Mouse (Mus musculus): ENCODE measurements at regions not wholly inside any gene's neighbourhood (a gene's known extent, or its start where the extent isn't known, plus 50 kb on each side); places are given as distances from the start of the nearest gene placed in this dataset.

DNA sequence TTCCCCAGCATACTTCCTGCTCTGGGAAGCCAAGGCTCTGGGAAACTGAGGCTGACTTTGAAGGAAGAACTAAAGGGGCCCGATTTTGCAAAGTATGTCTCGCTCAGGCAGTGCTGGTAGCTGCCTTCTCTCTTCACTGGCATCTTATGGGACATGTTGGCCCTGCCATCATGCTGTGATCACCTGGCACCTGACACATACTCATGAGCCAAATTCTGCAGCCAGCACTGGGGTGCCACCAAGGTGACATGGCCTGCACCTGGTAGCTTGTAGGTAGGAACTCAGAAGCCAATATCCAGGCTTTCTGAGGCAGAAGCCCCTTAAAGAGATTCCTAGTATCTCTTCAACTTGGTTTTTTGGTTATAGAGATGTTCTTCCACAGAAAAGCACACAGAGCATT is 195.2 kb upstream of the Hs6st1 start:
- WGBS, result 84% methylated on average over 2 of the region's 2 CpGs
- DNase-seq, result no peak
- Histone ChIP-seq H3K4me3 (replicated peaks; ENCODE audit: extremely low read depth, low read depth, low read length) (no peak overlapping the region), H3K4me1 (ENCODE audit: control insufficient read depth, insufficient read depth, low read length) (no peaks in the 10 kb centered on the region)
- TF ChIP-seq CTCF (IDR thresholded peaks at IDR 0.05; ENCODE audit: insufficient read depth, low read length) (no peak), POLR2A (IDR thresholded peaks at IDR 0.05; ENCODE audit: borderline replicate concordance, extremely low read depth, low read depth, low read length) (no peak)

GRCm38 (mm10) chr1:35875210-35875811 is 192.9 kb upstream of the Hs6st1 start:
- TF ChIP-seq POLR2A (IDR thresholded peaks at IDR 0.05; ENCODE audit: borderline replicate concordance, extremely low read depth, low read depth, low read length), result no peak
- TF ChIP-seq CTCF (IDR thresholded peaks at IDR 0.05; ENCODE audit: insufficient read depth, low read length), result no peak
- no peak overlapping the region for H3K4me3 ChIP-seq (replicated peaks; ENCODE audit: extremely low read depth, low read depth, low read length)
- H3K4me1 ChIP-seq (ENCODE audit: control insufficient read depth, insufficient read depth, low read length), result peaks cover 2% of the 10 kb centered on the region; the same call in 1 of the 2 replicates
- WGBS, result 26% methylated on average over 11 of the region's 11 CpGs
- no peak for DNase-seq

DNA sequence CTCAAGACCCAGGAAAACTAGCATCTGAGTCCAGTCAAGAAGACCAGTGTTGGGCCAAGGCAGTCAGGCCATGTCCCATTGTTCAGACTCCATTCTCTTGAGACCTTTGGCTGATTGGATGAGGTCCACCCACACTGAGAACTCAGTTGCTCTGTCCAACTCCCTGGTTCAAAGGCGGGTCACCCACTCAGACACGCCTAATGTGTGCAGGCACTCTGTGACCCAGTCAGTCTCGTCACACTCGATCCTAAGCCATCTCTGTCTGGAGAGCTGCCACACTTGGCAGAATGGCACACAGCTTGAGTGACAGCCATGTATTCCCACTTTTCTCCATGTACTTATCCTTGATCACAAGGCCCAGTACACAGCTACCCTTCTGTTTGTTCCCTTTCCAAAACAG is 189.8 kb upstream of the Hs6st1 start:
- no peak for DNase-seq
- WGBS, result 78% methylated on average over 4 of the region's 4 CpGs
- no peak overlapping the region for H3K4me3 ChIP-seq (replicated peaks; ENCODE audit: extremely low read depth, low read depth, low read length)
- TF ChIP-seq POLR2A (IDR thresholded peaks at IDR 0.05; ENCODE audit: borderline replicate concordance, extremely low read depth, low read depth, low read length) (no peak), CTCF (IDR thresholded peaks at IDR 0.05; ENCODE audit: insufficient read depth, low read length) (no peak)
- peaks cover 2% of the 10 kb centered on the region; the same call in 1 of the 2 replicates for H3K4me1 ChIP-seq (ENCODE audit: control insufficient read depth, insufficient read depth, low read length)

- 53% methylated on average over 11 of the region's 11 CpGs for WGBS
- H3K4me3 ChIP-seq (replicated peaks; ENCODE audit: extremely low read depth, low read depth, low read length), result no peak overlapping the region
- TF ChIP-seq CTCF (IDR thresholded peaks at IDR 0.05; ENCODE audit: insufficient read depth, low read length), result 0 out of 2 replicates have a peak, but pooled peaks have one; percentile 3
- TF ChIP-seq POLR2A (IDR thresholded peaks at IDR 0.05; ENCODE audit: borderline replicate concordance, extremely low read depth, low read depth, low read length), result no peak
- H3K4me1 ChIP-seq (ENCODE audit: control insufficient read depth, insufficient read depth, low read length), result peaks cover 2% of the 10 kb centered on the region; the same call in 1 of the 2 replicates
- DNase-seq, result no peak
Observed at GRCm38 (mm10) chr1:35879388-35880093, 188.7 kb upstream of the Hs6st1 start.

DNA sequence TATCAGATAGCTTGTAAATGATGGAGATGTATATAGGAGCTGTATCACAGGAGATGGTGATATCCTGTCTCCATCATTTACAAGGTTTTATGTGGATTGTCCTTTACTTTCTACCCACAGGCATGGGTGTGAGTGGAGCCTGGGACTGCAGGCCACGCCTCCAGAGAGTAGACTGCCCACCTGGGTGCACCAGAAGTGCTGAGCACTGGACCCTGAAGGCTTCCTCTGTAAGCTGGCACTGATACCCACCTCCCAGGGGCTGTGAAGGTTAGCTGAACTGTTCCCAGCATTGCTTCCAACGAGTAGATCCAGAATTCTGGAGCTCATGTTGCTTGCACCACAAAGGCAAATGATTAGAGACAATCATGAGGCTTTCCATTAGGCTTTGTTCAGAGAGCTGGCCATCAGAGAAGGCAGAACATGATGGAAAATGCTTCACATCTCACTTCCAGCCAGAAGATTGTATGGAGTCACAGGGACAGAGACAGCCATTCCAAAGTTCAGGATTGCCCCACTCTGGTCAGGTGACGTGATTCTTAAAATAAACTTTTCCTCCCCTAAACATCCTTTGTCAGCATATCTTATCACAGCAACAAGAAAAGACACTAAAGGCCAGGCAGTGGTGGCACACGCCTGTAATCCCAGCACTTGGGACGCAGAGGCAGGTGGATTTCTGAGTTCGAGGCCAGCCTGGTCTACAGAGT is 187.5 kb upstream of the Hs6st1 start:
- Histone ChIP-seq H3K4me1 (ENCODE audit: control insufficient read depth, insufficient read depth, low read length) (peaks cover 2% of the 10 kb centered on the region; the same call in 1 of the 2 replicates), H3K4me3 (replicated peaks; ENCODE audit: extremely low read depth, low read depth, low read length) (no peak overlapping the region)
- no peak for DNase-seq
- WGBS, result 74% methylated on average over 6 of the region's 6 CpGs
- TF ChIP-seq CTCF (IDR thresholded peaks at IDR 0.05; ENCODE audit: insufficient read depth, low read length) (no peak), POLR2A (IDR thresholded peaks at IDR 0.05; ENCODE audit: borderline replicate concordance, extremely low read depth, low read depth, low read length) (no peak)

DNA sequence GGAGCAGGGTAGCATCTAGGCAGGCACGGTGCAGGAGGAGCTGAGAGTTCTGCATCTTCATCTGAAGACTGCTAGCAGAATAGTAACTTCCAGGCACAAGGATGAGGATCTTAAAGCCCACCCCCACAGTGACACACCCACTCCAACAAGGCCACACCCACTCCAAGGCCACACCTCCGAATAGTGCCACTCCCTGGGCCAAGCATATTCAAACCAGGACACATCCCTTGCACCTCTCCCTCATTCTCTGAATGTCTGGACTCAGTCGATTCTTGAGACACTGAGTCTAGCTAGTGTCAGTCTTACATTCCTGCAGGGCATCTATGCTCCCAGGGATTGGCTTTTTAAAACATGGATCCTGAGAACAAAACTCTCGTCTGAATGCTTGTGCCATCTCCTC is 186.7 kb upstream of the Hs6st1 start:
- WGBS, result 75% methylated on average over 4 of the region's 4 CpGs
- Histone ChIP-seq H3K4me1 (ENCODE audit: control insufficient read depth, insufficient read depth, low read length) (peaks cover 2% of the 10 kb centered on the region; the same call in 1 of the 2 replicates), H3K4me3 (replicated peaks; ENCODE audit: extremely low read depth, low read depth, low read length) (no peak overlapping the region)
- no peak for DNase-seq
- no peak for TF ChIP-seq POLR2A (IDR thresholded peaks at IDR 0.05; ENCODE audit: borderline replicate concordance, extremely low read depth, low read depth, low read length)
- no peak for TF ChIP-seq CTCF (IDR thresholded peaks at IDR 0.05; ENCODE audit: insufficient read depth, low read length)

GRCm38 (mm10) chr1:35882101-35882500 is 186.1 kb upstream of the Hs6st1 start:
- Histone ChIP-seq H3K4me3 (replicated peaks; ENCODE audit: extremely low read depth, low read depth, low read length) (no peak overlapping the region), H3K4me1 (ENCODE audit: control insufficient read depth, insufficient read depth, low read length) (peaks cover 2% of the 10 kb centered on the region; the same call in 1 of the 2 replicates)
- DNase-seq, result no peak
- TF ChIP-seq POLR2A (IDR thresholded peaks at IDR 0.05; ENCODE audit: borderline replicate concordance, extremely low read depth, low read depth, low read length) (no peak), CTCF (IDR thresholded peaks at IDR 0.05; ENCODE audit: insufficient read depth, low read length) (no peak)
- 66% methylated on average over 1 of the region's 1 CpGs for WGBS

DNA sequence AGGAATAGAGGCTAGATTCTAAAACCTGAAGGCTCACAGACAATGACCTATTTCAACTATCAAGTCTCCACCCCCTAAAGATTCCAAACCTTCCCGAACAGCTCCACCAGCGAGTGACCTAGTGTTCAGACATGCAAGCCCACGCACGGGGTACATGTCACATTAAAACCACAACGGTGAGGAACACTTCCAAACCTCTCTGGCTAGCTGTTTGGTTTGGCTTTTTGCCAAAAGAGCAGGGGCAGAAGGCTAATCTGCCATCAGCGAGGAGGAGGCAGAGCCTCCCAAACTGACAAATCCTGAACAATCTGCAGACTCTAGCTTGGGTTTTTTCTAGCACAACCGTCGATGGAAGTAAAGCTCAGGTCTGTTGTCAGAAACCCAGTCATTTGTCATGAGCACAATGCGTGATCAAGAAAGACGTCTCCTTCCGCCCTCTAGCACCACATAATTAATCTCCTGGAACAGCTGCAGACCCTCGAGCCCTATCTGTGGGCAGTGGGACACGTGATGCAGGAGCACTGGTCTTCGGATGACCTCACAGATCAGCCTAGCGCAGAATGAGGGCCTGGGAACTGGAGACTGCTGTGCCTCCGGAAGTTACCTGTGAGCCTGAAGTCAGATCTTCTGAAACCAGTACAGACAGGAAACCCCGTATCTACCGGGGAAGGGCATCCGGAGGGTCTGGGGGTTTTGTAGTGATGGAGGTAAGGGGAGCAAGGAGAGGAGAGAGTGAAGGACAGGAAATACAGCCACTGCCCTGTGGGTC is 178.3 kb upstream of the Hs6st1 start:
- 39% methylated on average over 19 of the region's 19 CpGs for WGBS
- TF ChIP-seq POLR2A (IDR thresholded peaks at IDR 0.05; ENCODE audit: borderline replicate concordance, extremely low read depth, low read depth, low read length), result no peak
- TF ChIP-seq CTCF (IDR thresholded peaks at IDR 0.05; ENCODE audit: insufficient read depth, low read length), result no peak
- Histone ChIP-seq H3K4me1 (ENCODE audit: control insufficient read depth, insufficient read depth, low read length) (no peaks in the 10 kb centered on the region), H3K4me3 (replicated peaks; ENCODE audit: extremely low read depth, low read depth, low read length) (no peak overlapping the region)
- no peak for DNase-seq

DNA sequence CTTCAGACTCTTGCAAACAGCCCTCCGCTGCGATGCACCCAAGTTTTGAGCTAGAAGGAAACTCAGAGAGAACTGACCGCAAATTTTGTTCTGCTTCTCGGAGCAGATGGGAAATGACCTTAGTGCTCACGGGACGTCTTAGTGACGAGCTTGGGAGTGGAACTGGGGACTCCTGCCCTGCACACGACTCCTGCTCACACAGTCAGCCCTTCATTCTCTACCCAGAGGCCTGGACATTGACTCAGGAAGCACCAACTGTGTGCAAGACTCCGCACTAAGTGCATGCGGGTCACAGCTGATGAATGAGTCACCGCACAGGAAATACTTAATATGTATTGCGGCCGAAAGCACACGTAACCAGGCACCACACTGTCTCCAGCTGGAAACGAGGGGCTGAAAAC is 177.7 kb upstream of the Hs6st1 start:
- Histone ChIP-seq H3K4me1 (ENCODE audit: control insufficient read depth, insufficient read depth, low read length) (no peaks in the 10 kb centered on the region), H3K4me3 (replicated peaks; ENCODE audit: extremely low read depth, low read depth, low read length) (no peak overlapping the region)
- WGBS, result 43% methylated on average over 15 of the region's 15 CpGs
- TF ChIP-seq CTCF (IDR thresholded peaks at IDR 0.05; ENCODE audit: insufficient read depth, low read length) (no peak), POLR2A (IDR thresholded peaks at IDR 0.05; ENCODE audit: borderline replicate concordance, extremely low read depth, low read depth, low read length) (no peak)
- no peak for DNase-seq

Data from lung, adult 2 months (tissue).